Mouse (Mus musculus) frontal cortex, postnatal 10 days (tissue): Measurements from ENCODE around the gene Foxp2.
A peak's percentile ranks its signal among the peaks of the same experiment; 100 is the strongest.

Source experiments
- DNase-seq, 2 experiments: peaks; one replicate each; pipeline ENCODE4 v3.0.0; 2022; ENCODE audit warnings: low spot score in 2 of 2, mixed read lengths in 1 of 2

Gene Foxp2

GRCm38 (mm10) chr6:14901183-14901970 lies at the start of gene Foxp2:
Foxp2 (plus strand) TSS chr6:14901349.
- peak; percentile 46 to 50 for DNase-seq

- no peak for DNase-seq
Observed at GRCm38 (mm10) chr6:14885199-14885598, 15.9 kb upstream of the Foxp2 start.

GRCm38 (mm10) chr6:14897028-14897427 lies 4.1 kb upstream of the Foxp2 start:
- no peak for DNase-seq

GRCm38 (mm10) chr6:14898096-14898855 lies 2.9 kb upstream of the Foxp2 start:
- peak; percentile 6 to 17 for DNase-seq

- DNase-seq = peak in 1 of 2 experiments; percentile 8
Observed at GRCm38 (mm10) chr6:14899021-14899610, 2.0 kb upstream of the Foxp2 start.

GRCm38 (mm10) chr6:14899936-14900578 lies 1.1 kb upstream of the Foxp2 start:
- DNase-seq = peak; percentile 7 to 10

- DNase-seq = peak; percentile 71 to 80
Observed at GRCm38 (mm10) chr6:14900579-14901021, 549 bp upstream of the Foxp2 start.

- DNase-seq = peak; percentile 5 to 10
Observed at GRCm38 (mm10) chr6:14901971-14902670, 972 bp downstream of the Foxp2 start.

GRCm38 (mm10) chr6:14903271-14903965 lies 2.3 kb downstream of the Foxp2 start:
- no peak for DNase-seq

- no peak for DNase-seq
Observed at GRCm38 (mm10) chr6:14915066-14915465, 13.9 kb downstream of the Foxp2 start.

GRCm38 (mm10) chr6:14922704-14923103 lies 21.6 kb downstream of the Foxp2 start:
- DNase-seq = no peak

GRCm38 (mm10) chr6:14924976-14925489 lies 23.9 kb downstream of the Foxp2 start:
- no peak for DNase-seq

- DNase-seq = no peak
Observed at GRCm38 (mm10) chr6:14951060-14951459, 49.9 kb downstream of the Foxp2 start.

- DNase-seq = no peak
Observed at GRCm38 (mm10) chr6:14952731-14953130, 51.6 kb downstream of the Foxp2 start.

GRCm38 (mm10) chr6:14977042-14977441 lies 75.9 kb downstream of the Foxp2 start:
- no peak for DNase-seq

- DNase-seq = no peak
Observed at GRCm38 (mm10) chr6:14978201-14978600, 77.1 kb downstream of the Foxp2 start.

GRCm38 (mm10) chr6:15008113-15008512 lies 107.0 kb downstream of the Foxp2 start:
- no peak for DNase-seq

GRCm38 (mm10) chr6:15028488-15028887 lies 127.3 kb downstream of the Foxp2 start:
- DNase-seq = no peak

- no peak for DNase-seq
Observed at GRCm38 (mm10) chr6:15029446-15030125, 128.4 kb downstream of the Foxp2 start.

- DNase-seq = no peak
Observed at GRCm38 (mm10) chr6:15063246-15063645, 162.1 kb downstream of the Foxp2 start.
